Mouse (Mus musculus) layer of hippocampus, postnatal 14 days (tissue): ENCODE measurements around the gene Lysmd3. TPM values are rescaled to one million over a fixed set of nuclear protein-coding genes. Genes with fewer than 3 reads are reported as not detected.

Experiments used
- total RNA-seq, 2 experiments: library from RNA; stranded (reverse); gene quantifications; 2 replicates each; pipeline ENCODE4 v1.2.3; 2021

The Lysmd3 gene
- total RNA-seq, 2 experiments from 2014 or later, result 10.9 to 14.2 TPM

Other genes starting within 250 kb of the Lysmd3 start
- 1 to 10 TPM; 4.1 to 4.3 TPM for gene Adgrv1, start 24.5 kb upstream of the Lysmd3 start, total RNA-seq
- 1 to 10 TPM; 3.6 to 4.7 TPM for gene Polr3g, start 53.4 kb downstream of the Lysmd3 start, total RNA-seq
- 10 to 100 TPM; 28.4 to 29.2 TPM for gene Mblac2, start 53.7 kb downstream of the Lysmd3 start, total RNA-seq
- 100 to 1,000 TPM; 116 to 124 TPM for gene Cetn3, start 125.4 kb downstream of the Lysmd3 start, total RNA-seq